Mouse (Mus musculus) cerebellum, adult 11-12 months (tissue): ENCODE data around the gene Mlh3.

ENCODE experiments used
- DNase-seq: peaks from one replicate; pipeline ENCODE4 v3.0.0; 2022

Gene Mlh3

GRCm38 (mm10) chr12:85227227-85227626, 43.2 kb downstream of the Mlh3 start:
- DNase-seq = no peak

DNA sequence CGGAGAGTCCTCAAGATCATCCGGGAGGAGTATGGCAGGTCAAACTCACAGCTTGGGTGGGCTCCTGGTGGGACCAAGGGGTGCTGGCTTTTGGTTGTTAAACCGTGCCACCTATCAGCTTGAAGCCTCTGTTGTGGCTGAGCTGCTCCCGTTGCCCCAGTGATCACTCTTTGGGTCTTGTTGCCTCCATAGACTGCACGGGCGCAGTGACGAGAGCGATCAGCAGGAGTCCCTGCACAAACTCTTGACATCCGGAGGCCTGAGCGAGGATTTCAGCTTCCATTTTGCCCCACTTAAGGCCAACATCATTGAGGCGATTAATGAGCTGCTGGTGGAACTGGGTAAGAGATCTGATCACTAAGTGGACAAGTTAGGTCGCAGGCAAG, 50.5 kb downstream of the Mlh3 start:
- peak; percentile 20 for DNase-seq

DNA sequence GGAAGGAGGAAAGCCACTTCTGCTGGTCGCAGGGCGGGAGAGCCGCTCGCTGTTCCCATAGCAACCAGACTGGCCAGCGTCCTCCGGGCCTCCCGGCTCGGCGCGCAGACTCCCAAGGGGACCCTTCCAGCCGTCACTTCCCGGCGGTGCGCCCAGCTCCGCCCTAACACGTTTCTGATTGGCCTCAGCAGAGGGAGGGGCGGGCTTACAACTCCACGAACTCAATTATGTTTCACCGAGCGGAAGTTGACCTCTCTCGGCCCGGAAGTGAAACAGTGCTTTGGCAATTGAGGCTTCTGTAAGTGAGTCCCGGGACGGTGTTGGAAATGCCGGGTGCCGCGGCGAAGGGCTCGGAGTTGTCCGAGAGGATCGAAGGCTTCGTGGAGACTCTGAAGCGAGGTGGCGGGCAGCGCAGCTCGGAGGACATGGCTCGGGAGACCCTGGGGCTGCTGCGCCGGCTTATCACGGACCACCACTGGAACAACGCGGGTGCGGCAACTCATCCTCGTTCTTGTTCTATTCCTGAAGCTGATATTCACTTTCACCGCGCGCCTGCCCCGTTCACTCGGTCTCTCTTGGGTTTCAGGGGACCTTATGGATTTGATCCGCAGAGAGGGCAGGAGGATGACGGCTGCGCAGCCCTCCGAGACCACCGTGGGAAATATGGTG, 51.0 kb downstream of the Mlh3 start, which contains the start of gene Eif2b2:
Gene Eif2b2, plus strand, starts transcription at position 246 of the 669 bp plus-strand sequence.
- peak; percentile 98 for DNase-seq

GRCm38 (mm10) chr12:85217733-85218310, 52.6 kb downstream of the Mlh3 start:
- peak; percentile 16 for DNase-seq

DNA sequence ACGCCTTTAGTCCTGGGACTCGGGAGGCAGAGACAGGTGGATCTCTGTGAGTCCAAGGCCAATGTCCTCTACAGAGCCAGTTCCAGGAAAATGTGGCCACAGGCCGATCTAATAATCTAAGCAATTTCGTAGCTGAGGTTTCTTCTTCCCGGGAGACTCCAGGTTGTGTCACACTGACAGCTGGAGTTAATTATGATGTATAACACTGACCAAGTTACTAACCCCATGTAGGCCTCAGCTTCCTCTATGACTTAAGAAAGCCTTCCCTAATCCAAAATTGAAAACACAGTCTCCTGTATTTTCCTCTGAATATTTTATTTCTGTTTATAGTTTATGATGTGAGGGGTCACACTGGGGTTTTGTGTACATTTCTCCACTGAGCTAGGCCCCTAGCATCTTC, 55.4 kb downstream of the Mlh3 start:
- no peak for DNase-seq

DNA sequence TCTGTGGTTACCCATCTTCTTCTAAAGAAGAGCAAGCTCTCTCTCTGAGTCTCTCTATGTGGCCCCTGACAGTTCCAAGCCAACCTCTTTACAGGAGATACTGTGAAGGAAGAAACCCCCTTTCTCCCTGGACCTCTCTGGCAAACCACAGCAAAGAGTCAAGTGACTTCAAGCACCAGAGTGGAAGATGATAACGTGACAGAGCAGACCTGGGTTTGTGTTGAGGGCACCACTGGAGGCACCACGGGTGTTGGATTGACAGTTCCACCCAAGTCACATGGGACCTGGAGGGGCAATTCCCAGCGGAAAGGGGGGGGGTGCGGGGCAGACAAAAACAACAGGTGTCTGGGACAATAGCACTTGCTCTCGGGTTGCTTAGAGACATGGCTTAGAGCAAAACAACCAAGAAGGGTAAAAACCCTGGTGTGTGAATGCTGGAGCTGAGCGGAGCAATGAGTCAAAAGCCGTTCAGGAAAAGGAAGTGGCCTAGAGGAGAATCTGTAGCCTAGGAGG, 61.7 kb downstream of the Mlh3 start:
- no peak for DNase-seq

DNA sequence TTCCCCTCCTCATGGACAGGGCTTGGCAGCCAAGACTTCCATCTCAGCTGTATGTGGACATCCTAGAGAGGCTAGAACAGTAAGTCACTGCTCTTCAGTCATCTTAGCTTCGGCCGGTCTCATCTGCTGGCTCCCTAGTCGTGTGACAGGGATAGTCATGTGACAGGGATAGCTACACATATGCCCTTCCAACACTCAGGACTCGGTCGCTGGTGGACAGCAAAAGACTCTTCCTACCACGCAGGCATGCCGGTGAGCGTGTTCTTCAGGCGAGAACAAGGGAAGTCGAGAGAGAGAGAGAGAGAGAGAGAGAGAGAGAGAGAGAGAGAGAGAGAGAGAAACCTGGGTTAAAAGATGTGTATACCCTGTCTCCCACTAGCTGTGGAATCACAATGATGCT, 65.0 kb downstream of the Mlh3 start:
- DNase-seq = no peak

DNA sequence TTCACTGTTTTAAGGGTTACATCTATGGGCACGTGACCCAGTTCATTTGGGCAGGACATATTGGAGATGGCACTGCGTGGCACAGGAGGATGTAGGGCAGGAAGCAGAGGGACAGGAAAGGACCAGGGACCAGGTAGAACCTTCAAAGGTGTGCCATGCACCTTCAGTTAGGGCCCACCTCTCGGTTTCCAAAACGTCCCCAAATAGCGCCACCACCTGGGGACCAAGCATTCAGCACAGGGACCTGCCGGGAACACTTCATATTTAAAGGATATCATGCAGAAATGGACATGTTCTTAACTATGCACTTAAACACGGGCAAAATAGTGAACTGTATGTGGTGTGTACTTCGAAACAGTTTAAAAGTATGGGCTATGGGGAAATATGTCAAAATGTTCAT, 66.3 kb downstream of the Mlh3 start:
- no peak for DNase-seq

GRCm38 (mm10) chr12:85203699-85204098, 66.7 kb downstream of the Mlh3 start:
- no peak for DNase-seq

- DNase-seq = no peak
Measured at GRCm38 (mm10) chr12:85202191-85202590, 68.2 kb downstream of the Mlh3 start.

DNA sequence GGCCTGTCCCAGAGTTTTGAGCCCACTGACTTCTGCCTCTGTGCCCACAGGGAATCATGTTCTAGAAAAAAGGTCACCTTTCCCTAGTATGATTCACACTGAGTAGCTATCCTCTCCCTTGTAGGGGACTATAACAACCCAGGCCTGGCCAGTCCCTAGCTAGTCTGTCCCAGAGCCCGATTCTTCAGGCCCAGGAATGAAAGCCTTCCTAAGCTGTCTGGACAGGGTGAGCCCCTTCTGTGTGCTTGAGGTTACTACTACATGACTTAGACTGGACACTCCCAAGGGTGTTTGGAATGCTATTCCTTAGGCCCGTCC, 68.6 kb downstream of the Mlh3 start:
- no peak for DNase-seq

DNA sequence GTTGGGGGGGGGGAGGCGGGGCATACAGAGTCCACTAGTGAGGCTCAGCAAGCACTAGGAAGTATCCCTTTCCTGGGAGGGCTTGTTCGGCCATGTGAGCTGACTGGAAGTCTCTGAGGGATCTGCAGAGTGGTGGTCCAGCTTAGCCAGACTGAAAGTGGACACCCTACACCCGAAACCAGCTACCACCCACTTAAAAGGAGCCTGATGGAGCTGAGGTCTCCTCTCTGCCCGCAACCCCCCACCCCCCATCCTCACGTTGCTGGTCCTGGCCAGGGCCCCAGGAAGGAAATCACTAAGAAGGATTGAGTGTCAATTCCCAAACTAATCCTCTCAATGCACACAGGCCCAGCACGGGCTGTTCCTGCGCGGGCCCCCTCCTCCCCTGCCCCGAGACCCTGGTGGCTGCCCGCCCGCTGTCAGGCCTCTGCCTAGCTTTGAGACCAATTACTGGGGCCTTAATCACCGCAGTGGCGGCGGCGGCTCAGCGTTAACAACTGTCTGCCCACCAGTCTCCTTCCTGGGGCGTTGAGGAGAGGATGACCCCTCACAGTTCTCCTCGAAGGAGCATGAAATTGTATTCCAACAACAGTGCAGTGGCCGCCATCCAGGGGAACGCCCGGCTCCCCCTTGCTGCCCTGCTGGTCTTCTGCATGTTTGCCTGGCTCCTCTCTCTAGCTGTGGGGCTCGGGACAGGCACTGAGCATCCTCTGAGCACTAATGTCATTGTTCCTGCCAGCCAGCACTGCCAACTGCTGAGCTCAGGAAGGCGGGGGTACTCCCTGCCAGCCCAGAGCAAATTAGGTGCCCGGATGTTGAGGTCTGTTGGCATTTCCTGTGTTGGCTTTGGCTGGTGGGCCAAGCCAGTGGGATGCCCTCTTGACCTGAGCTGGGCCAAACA, 69.2 kb downstream of the Mlh3 start:
- peak; percentile 34 for DNase-seq

DNA sequence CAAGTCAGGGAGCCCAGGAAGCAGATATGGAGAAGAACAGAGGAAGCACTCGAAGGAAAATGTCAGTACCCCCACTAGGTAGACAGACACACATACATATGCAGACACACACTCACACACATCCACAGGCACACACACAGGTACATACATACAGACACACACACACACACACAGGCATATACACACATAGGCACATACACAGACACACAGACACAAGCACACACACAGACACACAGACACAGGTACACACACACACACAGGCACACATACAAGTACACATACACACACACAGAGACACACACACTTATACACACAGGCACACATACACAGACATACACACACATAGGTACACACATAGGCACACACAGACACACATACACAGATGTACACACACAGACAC, 70.4 kb downstream of the Mlh3 start:
- no peak for DNase-seq

DNA sequence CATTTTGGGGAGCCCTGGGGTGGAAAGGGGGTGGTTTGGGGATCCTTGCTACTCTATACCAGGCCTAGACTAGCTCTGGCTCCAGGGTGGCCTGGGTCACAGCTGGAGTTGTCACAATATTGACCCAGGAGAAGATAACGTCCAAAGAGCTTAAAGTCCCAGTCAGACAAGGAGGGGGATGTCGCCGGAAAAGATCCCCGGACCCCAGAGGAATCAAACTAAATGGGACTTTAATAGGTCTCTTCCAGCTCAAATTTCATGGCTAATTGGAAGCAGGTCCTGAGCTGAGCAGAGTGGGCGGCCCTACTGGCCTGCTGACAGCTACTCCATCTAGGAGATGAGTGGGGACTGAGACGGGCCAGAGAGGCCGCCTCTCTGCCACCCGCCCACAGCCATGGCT, 72.5 kb downstream of the Mlh3 start:
- no peak for DNase-seq

- DNase-seq = no peak
Measured at GRCm38 (mm10) chr12:85197371-85197770, 73.0 kb downstream of the Mlh3 start.

- DNase-seq = no peak
Measured at GRCm38 (mm10) chr12:85196191-85196590, 74.2 kb downstream of the Mlh3 start.

- no peak for DNase-seq
Measured at GRCm38 (mm10) chr12:85195086-85195485, 75.3 kb downstream of the Mlh3 start.

DNA sequence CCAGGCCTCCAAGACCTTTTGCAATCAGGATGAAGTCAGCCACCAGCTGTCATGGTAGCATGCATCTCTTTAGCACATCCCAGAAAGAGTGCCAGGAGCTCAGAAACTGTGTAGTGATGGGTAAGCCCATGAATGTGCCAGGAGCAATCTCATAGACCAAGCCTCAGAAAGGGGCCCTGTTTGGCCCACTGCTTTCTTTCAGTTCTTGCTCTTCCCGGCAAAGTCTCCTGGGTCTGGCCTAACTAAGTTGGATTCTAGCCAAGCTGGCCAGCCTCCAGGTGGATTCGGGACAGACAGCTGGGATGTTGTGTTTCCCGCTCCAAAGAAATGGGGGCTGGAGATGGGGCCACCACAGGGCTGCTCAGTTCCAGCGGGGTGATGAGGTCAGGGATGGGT, 75.8 kb downstream of the Mlh3 start:
- no peak for DNase-seq

- no peak for DNase-seq
Measured at GRCm38 (mm10) chr12:85193923-85194622, 76.3 kb downstream of the Mlh3 start.

- DNase-seq = no peak
Measured at GRCm38 (mm10) chr12:85193146-85193545, 77.3 kb downstream of the Mlh3 start.

DNA sequence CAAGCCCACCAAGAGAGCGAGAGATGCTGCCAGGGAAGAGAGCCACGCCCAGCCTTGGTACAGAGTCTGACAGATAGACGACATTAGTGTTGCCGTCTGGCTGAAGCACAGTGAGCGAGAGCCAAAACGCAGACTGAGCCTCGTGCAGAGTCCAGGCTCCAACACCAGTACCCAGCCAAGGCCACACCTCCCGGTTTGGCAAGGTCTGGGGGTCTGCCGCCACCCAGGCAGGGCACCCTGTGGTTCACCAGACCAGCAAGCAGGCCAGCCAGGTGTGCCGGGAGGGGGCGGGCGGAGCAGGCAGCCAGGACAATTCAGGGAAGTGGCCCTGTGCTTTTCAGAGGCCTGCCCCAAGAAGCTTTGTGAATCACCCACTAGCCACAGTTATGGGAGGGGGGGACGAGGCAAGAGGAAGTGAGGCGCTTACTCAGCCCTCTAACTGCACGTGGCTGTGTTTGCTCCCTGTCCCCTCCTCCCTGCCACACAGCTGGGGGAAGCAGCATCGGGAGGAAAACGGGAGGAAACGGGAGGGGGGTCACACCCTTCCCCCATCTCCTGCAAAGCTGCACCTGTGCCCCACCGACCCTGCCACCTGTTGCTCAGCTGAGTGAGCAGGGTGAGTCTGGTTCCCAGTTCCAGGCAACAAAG, 77.8 kb downstream of the Mlh3 start:
- no peak for DNase-seq

GRCm38 (mm10) chr12:85190290-85190689, 80.1 kb downstream of the Mlh3 start:
- no peak for DNase-seq

DNA sequence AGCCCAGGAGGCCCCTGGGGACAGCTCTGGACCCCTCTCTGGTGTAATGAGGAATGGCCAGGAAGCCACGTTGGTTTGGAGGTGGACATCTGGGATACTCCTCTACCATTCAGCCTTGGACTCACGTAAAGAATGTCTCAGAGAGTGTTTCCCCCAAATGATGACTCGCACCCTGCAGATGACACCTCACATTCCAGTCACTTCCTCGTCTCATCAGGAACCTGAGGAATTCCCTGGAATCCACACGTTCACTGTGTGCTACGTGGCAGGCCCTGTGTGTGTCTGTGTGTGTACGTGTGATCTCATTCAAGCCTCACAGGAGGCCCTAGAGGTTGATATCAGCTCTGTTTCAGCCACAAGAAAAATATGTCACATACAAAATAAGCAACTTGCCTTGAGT, 84.0 kb downstream of the Mlh3 start:
- DNase-seq = no peak
